Mouse (Mus musculus): ENCODE data around the gene Mdm4.

- TF ChIP-seq USF1 (IDR thresholded peaks at IDR 0.05; ENCODE audit: low read depth, low read length) (no peak), TAL1 (IDR thresholded peaks at IDR 0.05; ENCODE audit: low read length) (no peak), ZKSCAN1 (IDR thresholded peaks at IDR 0.05; ENCODE audit: low read depth, low read length) (no peak), KAT2A (conservative IDR thresholded peaks at IDR 0.05; ENCODE audit: low read depth, low read length) (no peak), ETS1 (IDR thresholded peaks at IDR 0.05; ENCODE audit: low read depth, low read length) (no peak), RAD21 (IDR thresholded peaks at IDR 0.05; ENCODE audit: low read depth, low read length) (no peak), POLR2AphosphoS2 (IDR thresholded peaks at IDR 0.05; ENCODE audit: low read length) (no peak), MAZ (IDR thresholded peaks at IDR 0.05; ENCODE audit: low read depth, low read length) (no peak)
Observed at GRCm38 (mm10) chr1:133060681-133061080, 30.3 kb upstream of the Mdm4 start.

Measured in MEL (cell line).